Mouse (Mus musculus): ENCODE measurements around the gene Dedd2. TPM values are rescaled to one million over a fixed set of nuclear protein-coding genes. Genes with fewer than 3 reads are reported as not detected.

Dedd2 gene
- total RNA-seq, 2 experiments from 2014 or later: 11.0 to 17.2 TPM

- no peak for ATAC-seq (replicated peaks; ENCODE audit: poor library complexity)
These were observed 39.9 kb downstream of the Dedd2 start for GRCm38 (mm10) chr7:25180512-25180911.

- peak; percentile 70 for ATAC-seq (replicated peaks; ENCODE audit: poor library complexity)
These were observed 40.7 kb downstream of the Dedd2 start, which contains the start of gene Pou2f2 for GRCm38 (mm10) chr7:25179606-25180161. TSS of gene Pou2f2 (minus strand) at chr7:25179726.

GRCm38 (mm10) chr7:25178787-25179605, 41.4 kb downstream of the Dedd2 start:
- ATAC-seq (replicated peaks; ENCODE audit: poor library complexity): 0 out of 2 replicates have a peak, but pooled peaks have one; percentile 2

GRCm38 (mm10) chr7:25178317-25178716, 42.1 kb downstream of the Dedd2 start:
- no peak for ATAC-seq (replicated peaks; ENCODE audit: poor library complexity)

- no peak for ATAC-seq (replicated peaks; ENCODE audit: poor library complexity)
These were observed 46.1 kb downstream of the Dedd2 start for GRCm38 (mm10) chr7:25174343-25174742.

- ATAC-seq (replicated peaks; ENCODE audit: poor library complexity): no peak
These were observed 47.7 kb downstream of the Dedd2 start for GRCm38 (mm10) chr7:25172669-25173068.

- no peak for ATAC-seq (replicated peaks; ENCODE audit: poor library complexity)
These were observed 49.8 kb downstream of the Dedd2 start for GRCm38 (mm10) chr7:25170583-25170982.

GRCm38 (mm10) chr7:25166106-25166505, 54.3 kb downstream of the Dedd2 start:
- ATAC-seq (replicated peaks; ENCODE audit: poor library complexity): no peak

- peak; percentile 32 for ATAC-seq (replicated peaks; ENCODE audit: poor library complexity)
These were observed 64.2 kb downstream of the Dedd2 start for GRCm38 (mm10) chr7:25156158-25156648.

- peak; percentile 95 for ATAC-seq (replicated peaks; ENCODE audit: poor library complexity)
These were observed 64.8 kb downstream of the Dedd2 start for GRCm38 (mm10) chr7:25155469-25156157.

- no peak for ATAC-seq (replicated peaks; ENCODE audit: poor library complexity)
These were observed 65.8 kb downstream of the Dedd2 start for GRCm38 (mm10) chr7:25154648-25155047.

- ATAC-seq (replicated peaks; ENCODE audit: poor library complexity): no peak
These were observed 66.6 kb downstream of the Dedd2 start for GRCm38 (mm10) chr7:25153841-25154240.

- no peak for ATAC-seq (replicated peaks; ENCODE audit: poor library complexity)
These were observed 68.4 kb downstream of the Dedd2 start for GRCm38 (mm10) chr7:25151916-25152556.

- ATAC-seq (replicated peaks; ENCODE audit: poor library complexity): no peak
These were observed 69.4 kb downstream of the Dedd2 start for GRCm38 (mm10) chr7:25151009-25151408.

- no peak for ATAC-seq (replicated peaks; ENCODE audit: poor library complexity)
These were observed 70.2 kb downstream of the Dedd2 start for GRCm38 (mm10) chr7:25150151-25150663.

Other genes starting within 250 kb of the Dedd2 start
- gene Rabac1, start 247.9 kb downstream of the Dedd2 start, total RNA-seq (2015): 95.6 and 117 TPM in 2 replicates
- 89.2 and 101 TPM in 2 replicates for gene Rabac1, start 247.9 kb downstream of the Dedd2 start, total RNA-seq (2017)
- gene Atp1a3, start 214.7 kb downstream of the Dedd2 start, total RNA-seq (2015): 24.4 and 35.2 TPM in 2 replicates
- 18.4 and 28.5 TPM in 2 replicates for gene Atp1a3, start 214.7 kb downstream of the Dedd2 start, total RNA-seq (2017)
- 3.1 and 5.6 TPM in 2 replicates for gene Grik5, start 148.3 kb downstream of the Dedd2 start, total RNA-seq (2015)
- 3.4 and 3.9 TPM in 2 replicates for gene Grik5, start 148.3 kb downstream of the Dedd2 start, total RNA-seq (2017)
- gene Zfp574, start 148.0 kb downstream of the Dedd2 start, total RNA-seq (2015): 6.2 and 7.6 TPM in 2 replicates
- gene Zfp574, start 148.0 kb downstream of the Dedd2 start, total RNA-seq (2017): 4.5 and 4.8 TPM in 2 replicates
- 13.8 and 18.1 TPM in 2 replicates for gene Pou2f2, start 40.9 kb downstream of the Dedd2 start, total RNA-seq (2015)
- 2.1 and 4.1 TPM in 2 replicates for gene Pou2f2, start 40.9 kb downstream of the Dedd2 start, total RNA-seq (2017)
- gene Zfp526, start 810 bp upstream of the Dedd2 start, total RNA-seq (2015): 7.2 and 7.6 TPM in 2 replicates
- gene Zfp526, start 810 bp upstream of the Dedd2 start, total RNA-seq (2017): 7.5 and 7.6 TPM in 2 replicates
- 84.9 and 93.2 TPM in 2 replicates for gene Gsk3a, start 17.2 kb upstream of the Dedd2 start, total RNA-seq (2015)
- 57.8 and 60.3 TPM in 2 replicates for gene Gsk3a, start 17.2 kb upstream of the Dedd2 start, total RNA-seq (2017)
- gene Erf, start 30.1 kb upstream of the Dedd2 start, total RNA-seq (2015): 5.2 and 5.6 TPM in 2 replicates
- gene Erf, start 30.1 kb upstream of the Dedd2 start, total RNA-seq (2017): 6.6 and 6.9 TPM in 2 replicates
- 67.4 and 67.8 TPM in 2 replicates for gene Cic, start 47.1 kb upstream of the Dedd2 start, total RNA-seq (2015)
- 19.0 and 24.4 TPM in 2 replicates for gene Cic, start 47.1 kb upstream of the Dedd2 start, total RNA-seq (2017)
- gene Pafah1b3, start 77.4 kb upstream of the Dedd2 start, total RNA-seq (2015): 10.9 and 20.0 TPM in 2 replicates
- 14.7 and 15.0 TPM in 2 replicates for gene Pafah1b3, start 77.4 kb upstream of the Dedd2 start, total RNA-seq (2017)
- not detected in 2 replicates for gene Prr19, start 80.8 kb upstream of the Dedd2 start, total RNA-seq (2015)
- not detected in 2 replicates for gene Prr19, start 80.8 kb upstream of the Dedd2 start, total RNA-seq (2017)
- not detected in 2 replicates for gene Tmem145, start 85.5 kb upstream of the Dedd2 start, total RNA-seq (2015)
- gene Tmem145, start 85.5 kb upstream of the Dedd2 start, total RNA-seq (2017): not detected in 2 replicates
- 2.2 and 2.5 TPM in 2 replicates for gene Megf8, start 96.5 kb upstream of the Dedd2 start, total RNA-seq (2015)
- 3.5 and 3.9 TPM in 2 replicates for gene Megf8, start 96.5 kb upstream of the Dedd2 start, total RNA-seq (2017)
- not detected in 2 replicates for gene Cnfn, start 149.1 kb upstream of the Dedd2 start, total RNA-seq (2015)
- not detected in 2 replicates for gene Cnfn, start 149.1 kb upstream of the Dedd2 start, total RNA-seq (2017)
- 8.3 and 9.8 TPM in 2 replicates for gene Lipe, start 178.1 kb upstream of the Dedd2 start, total RNA-seq (2015)
- 7.2 and 7.4 TPM in 2 replicates for gene Lipe, start 178.1 kb upstream of the Dedd2 start, total RNA-seq (2017)
- not detected in 2 replicates for gene Cxcl17, start 192.3 kb upstream of the Dedd2 start, total RNA-seq (2015)
- not detected in 2 replicates for gene Cxcl17, start 192.3 kb upstream of the Dedd2 start, total RNA-seq (2017)

Data from megakaryocyte progenitor cell, adult 5-6 weeks (primary cell).